Mouse (Mus musculus) lung, embryonic 14.5 days (tissue): ENCODE results near the gene Gm36028. TPM values are rescaled to one million over a fixed set of nuclear protein-coding genes. Genes with fewer than 3 reads are reported as not detected.
A peak's percentile ranks its signal among the peaks of the same experiment; 100 is the strongest.

ENCODE experiments used
- ATAC-seq: fragments of 200-750 bp; cut with Nextera tagmentation; 2 replicates; pipeline ENCODE4 v1.8.0; 2017; ENCODE audit warnings: mild to moderate bottlenecking, moderate TSS enrichment, moderate library complexity; ENCODE audit not compliant: insufficient read depth
- DNase-seq: peaks from one replicate; pipeline ENCODE4 v3.0.0-alpha.2; 2015
- H3K27ac ChIP-seq: fragments of 300-500 bp; sonication (generic); 2 replicates; pipeline ENCODE4 v1.5.1; 2014; ENCODE audit warnings: low read depth, mild to moderate bottlenecking, moderate library complexity
- H3K27me3 ChIP-seq: fragments of 300-500 bp; sonication (generic); 2 replicates; pipeline ENCODE4 v1.6.1; 2014; ENCODE audit warnings: low read length, control low read depth; ENCODE audit not compliant: insufficient read depth
- H3K36me3 ChIP-seq: fragments of 300-500 bp; sonication (generic); 2 replicates; pipeline ENCODE4 v1.6.1; 2014; ENCODE audit warnings: control low read depth; ENCODE audit not compliant: insufficient read depth
- H3K4me1 ChIP-seq: fragments of 300-500 bp; sonication (generic); 2 replicates; pipeline ENCODE4 v1.6.1; 2014; ENCODE audit warnings: antibody characterized with exemption, control low read depth; ENCODE audit not compliant: insufficient read depth
- H3K4me2 ChIP-seq: fragments of 300-500 bp; sonication (generic); 2 replicates; pipeline ENCODE4 v1.6.1; 2014; ENCODE audit warnings: mild to moderate bottlenecking
- H3K4me3 ChIP-seq: fragments of 300-500 bp; sonication (generic); 2 replicates; pipeline ENCODE4 v1.5.1; 2014; ENCODE audit warnings: low read depth, low read length
- H3K9ac ChIP-seq: fragments of 300-500 bp; sonication (generic); 2 replicates; pipeline ENCODE4 v1.6.1; 2014
- H3K9me3 ChIP-seq: fragments of 300-500 bp; sonication (generic); 2 replicates; pipeline ENCODE4 v1.6.1; 2016; ENCODE audit warnings: low read depth, low read length, control low read depth
- CTCF ChIP-seq: IDR thresholded peaks from 2 replicates; pipeline ENCODE4 v1.5.1; 2016; ENCODE audit warnings: antibody characterized with exemption, low read depth
- whole genome bisulfite sequencing: fragments of 180-500 bp; shearing (Covaris S2); extraction: QIAGEN DNeasy Blood & Tissue Kit; methylation state at CpG from one replicate; pipeline ENCODE4 v1.1.7; 2014; 5-methylcytosine and 5-hydroxymethylcytosine counted together
- polyA plus RNA-seq: library from polyadenylated mRNA; unstranded; fragments of >200 nt; fragmentation: Nextera tagmentation; extraction: Ambion mirVana; gene quantifications from 2 replicates; pipeline ENCODE4 v1.2.1, GENCODE M21; 2014

The Gm36028 gene
- polyA plus RNA-seq, 1 experiment from 2014 or later = 0.38 TPM

GRCm38 (mm10) chr16:37847081-37847480 is 13.9 kb downstream of the Gm36028 start:
- Histone ChIP-seq H3K9me3 (no peaks in the 10 kb centered on the region), H3K4me1 (peaks cover 15% of the 10 kb centered on the region), H3K27me3 (no peaks in the 10 kb centered on the region), H3K36me3 (no peaks in the 10 kb centered on the region), H3K4me3 (no peak overlapping the region), H3K9ac (no peak overlapping the region), H3K4me2 (no peak overlapping the region), H3K27ac (no peak overlapping the region)
- 75% methylated on average over 3 of the region's 3 CpGs for WGBS
- TF ChIP-seq CTCF = no peak
- ATAC-seq (no peak), DNase-seq (no peak)

- Histone ChIP-seq H3K9me3 (no peaks in the 10 kb centered on the region), H3K9ac (no peak overlapping the region), H3K4me3 (no peak overlapping the region), H3K27ac (no peak overlapping the region), H3K4me1 (peaks cover 10% of the 10 kb centered on the region), H3K27me3 (no peaks in the 10 kb centered on the region), H3K4me2 (no peak overlapping the region), H3K36me3 (no peaks in the 10 kb centered on the region)
- 50% methylated on average over 7 of the region's 7 CpGs for whole genome bisulfite sequencing
- ATAC-seq = no peak
- peak; percentile 46 for DNase-seq
- no peak for TF ChIP-seq CTCF
These were observed 15.6 kb downstream of the Gm36028 start for GRCm38 (mm10) chr16:37845202-37845925.

GRCm38 (mm10) chr16:37843740-37844139 is 17.2 kb downstream of the Gm36028 start:
- peaks cover 8% of the 10 kb centered on the region for H3K4me1 ChIP-seq
- DNase-seq (peak; percentile 35), ATAC-seq (no peak)
- no peak overlapping the region for H3K4me3 ChIP-seq
- 77% methylated on average over 12 of the region's 12 CpGs for WGBS
- no peak overlapping the region for H3K4me2 ChIP-seq
- no peak overlapping the region for H3K9ac ChIP-seq
- no peaks in the 10 kb centered on the region for H3K9me3 ChIP-seq
- no peaks in the 10 kb centered on the region for H3K36me3 ChIP-seq
- no peak for TF ChIP-seq CTCF
- no peaks in the 10 kb centered on the region for H3K27me3 ChIP-seq
- H3K27ac ChIP-seq = no peak overlapping the region

GRCm38 (mm10) chr16:37842439-37842838 is 18.5 kb downstream of the Gm36028 start:
- Histone ChIP-seq H3K9ac (no peak overlapping the region), H3K4me3 (no peak overlapping the region), H3K9me3 (no peaks in the 10 kb centered on the region), H3K4me1 (peaks cover 8% of the 10 kb centered on the region), H3K4me2 (no peak overlapping the region), H3K27ac (no peak overlapping the region), H3K36me3 (no peaks in the 10 kb centered on the region), H3K27me3 (no peaks in the 10 kb centered on the region)
- DNase-seq = no peak
- 40% methylated on average over 2 of the region's 2 CpGs for WGBS
- ATAC-seq = 0 out of 2 replicates have a peak, but pooled peaks have one; percentile 23
- no peak for TF ChIP-seq CTCF

- Histone ChIP-seq H3K27ac (no peak overlapping the region), H3K4me1 (no peaks in the 10 kb centered on the region)
- 56% methylated on average over 3 of the region's 3 CpGs for WGBS
These were observed 23.4 kb downstream of the Gm36028 start for GRCm38 (mm10) chr16:37837571-37837970.

GRCm38 (mm10) chr16:37831041-37831440 is 29.9 kb downstream of the Gm36028 start:
- H3K4me2 ChIP-seq = no peak overlapping the region
- peaks cover 93% of the 10 kb centered on the region for H3K36me3 ChIP-seq
- 78% methylated on average over 7 of the region's 7 CpGs for WGBS
- H3K4me3 ChIP-seq = no peak overlapping the region
- H3K27me3 ChIP-seq = no peaks in the 10 kb centered on the region
- no peaks in the 10 kb centered on the region for H3K4me1 ChIP-seq
- H3K27ac ChIP-seq = no peak overlapping the region
- no peak for DNase-seq
- no peak for TF ChIP-seq CTCF
- no peaks in the 10 kb centered on the region for H3K9me3 ChIP-seq
- H3K9ac ChIP-seq = no peak overlapping the region
- ATAC-seq = no peak

More at GRCm38 (mm10) chr16:37837571-37837970, 23.4 kb downstream of the Gm36028 start:
- DNase-seq = no peak
- no peak overlapping the region for H3K4me2 ChIP-seq
- no peaks in the 10 kb centered on the region for H3K9me3 ChIP-seq
- TF ChIP-seq CTCF = no peak
- no peak; the same call in 1 of the 2 replicates for ATAC-seq
- H3K4me3 ChIP-seq = no peak overlapping the region
- H3K36me3 ChIP-seq = peaks cover 34% of the 10 kb centered on the region
- H3K27me3 ChIP-seq = no peaks in the 10 kb centered on the region
- H3K9ac ChIP-seq = no peak overlapping the region

GRCm38 (mm10) chr16:37826286-37826685 is 34.7 kb downstream of the Gm36028 start:
- DNase-seq (no peak), ATAC-seq (no peak)
- WGBS = 89% methylated on average over 3 of the region's 3 CpGs
- no peaks in the 10 kb centered on the region for H3K4me1 ChIP-seq
- H3K9ac ChIP-seq = no peak overlapping the region
- no peaks in the 10 kb centered on the region for H3K9me3 ChIP-seq
- no peak overlapping the region for H3K4me3 ChIP-seq
- no peak for TF ChIP-seq CTCF
- no peak overlapping the region for H3K4me2 ChIP-seq
- peaks cover 95% of the 10 kb centered on the region for H3K36me3 ChIP-seq
- no peaks in the 10 kb centered on the region for H3K27me3 ChIP-seq
- H3K27ac ChIP-seq = no peak overlapping the region
